Mouse (Mus musculus): ENCODE measurements around the gene Cib4. TPM values are rescaled to one million over a fixed set of nuclear protein-coding genes. Genes with fewer than 3 reads are reported as not detected.

Gene Cib4
- polyA plus RNA-seq, 1 experiment from 2014 or later, result not detected

- H3K9ac ChIP-seq (ENCODE audit: low read length), result no peak overlapping the region
- H3K4me2 ChIP-seq (ENCODE audit: low read depth), result no peak overlapping the region
- WGBS, result 74% methylated on average over 3 of the region's 3 CpGs
- H3K27ac ChIP-seq (ENCODE audit: low read depth, low read length), result no peak overlapping the region
- no peaks in the 10 kb centered on the region for H3K9me3 ChIP-seq (ENCODE audit: control insufficient read depth, low read length)
- H3K27me3 ChIP-seq (ENCODE audit: control insufficient read depth, insufficient read depth, low read length), result peaks cover 21% of the 10 kb centered on the region
- DNase-seq (ENCODE audit: low spot score), result no peak
- no peak for ATAC-seq (ENCODE audit: insufficient read depth, low FRiP score, low TSS enrichment)
- no peaks in the 10 kb centered on the region for H3K36me3 ChIP-seq (ENCODE audit: control insufficient read depth, insufficient read depth, low read length)
- no peak overlapping the region for H3K4me3 ChIP-seq (ENCODE audit: low read depth, low read length)
- H3K4me1 ChIP-seq (ENCODE audit: control insufficient read depth, insufficient read depth, low read length), result peaks cover 5% of the 10 kb centered on the region; the same call in 1 of the 2 replicates
These were observed 43.9 kb upstream of the Cib4 start for GRCm38 (mm10) chr5:30589546-30589945.

- Histone ChIP-seq H3K9ac (ENCODE audit: low read length) (no peak overlapping the region), H3K27me3 (ENCODE audit: control insufficient read depth, insufficient read depth, low read length) (peaks cover 21% of the 10 kb centered on the region), H3K36me3 (ENCODE audit: control insufficient read depth, insufficient read depth, low read length) (no peaks in the 10 kb centered on the region), H3K4me1 (ENCODE audit: control insufficient read depth, insufficient read depth, low read length) (peaks cover 5% of the 10 kb centered on the region; the same call in 1 of the 2 replicates), H3K27ac (ENCODE audit: low read depth, low read length) (no peak overlapping the region), H3K9me3 (ENCODE audit: control insufficient read depth, low read length) (no peaks in the 10 kb centered on the region), H3K4me2 (ENCODE audit: low read depth) (peak overlapping the region; percentile 81), H3K4me3 (ENCODE audit: low read depth, low read length) (peak overlapping the region; percentile 44)
- ATAC-seq (ENCODE audit: insufficient read depth, low FRiP score, low TSS enrichment) (no peak), DNase-seq (ENCODE audit: low spot score) (no peak)
- 39% methylated on average over 4 of the region's 4 CpGs for WGBS
These were observed 43.4 kb upstream of the Cib4 start for GRCm38 (mm10) chr5:30589069-30589468.

GRCm38 (mm10) chr5:30588301-30588968 lies 42.8 kb upstream of the Cib4 start:
- DNase-seq (ENCODE audit: low spot score) (peak; percentile 63), ATAC-seq (ENCODE audit: insufficient read depth, low FRiP score, low TSS enrichment) (peak; percentile 41; the same call in 1 of the 2 replicates)
- WGBS, result under 1% methylated on average over 65 of the region's 70 CpGs
- no peaks in the 10 kb centered on the region for H3K9me3 ChIP-seq (ENCODE audit: control insufficient read depth, low read length)
- H3K4me2 ChIP-seq (ENCODE audit: low read depth), result peak overlapping the region; percentile 81
- H3K27me3 ChIP-seq (ENCODE audit: control insufficient read depth, insufficient read depth, low read length), result peaks cover 21% of the 10 kb centered on the region
- H3K27ac ChIP-seq (ENCODE audit: low read depth, low read length), result no peak overlapping the region
- peak overlapping the region; percentile 44 for H3K4me3 ChIP-seq (ENCODE audit: low read depth, low read length)
- no peaks in the 10 kb centered on the region for H3K36me3 ChIP-seq (ENCODE audit: control insufficient read depth, insufficient read depth, low read length)
- H3K4me1 ChIP-seq (ENCODE audit: control insufficient read depth, insufficient read depth, low read length), result peaks cover 5% of the 10 kb centered on the region; the same call in 1 of the 2 replicates
- peak overlapping the region; percentile 54 for H3K9ac ChIP-seq (ENCODE audit: low read length)

GRCm38 (mm10) chr5:30587681-30588300 lies 42.2 kb upstream of the Cib4 start, which contains the start of gene Kcnk3:
Kcnk3 (plus strand) TSS chr5:30588170.
- WGBS, result 0% methylated on average over 5 of the region's 54 CpGs
- peaks cover 5% of the 10 kb centered on the region; the same call in 1 of the 2 replicates for H3K4me1 ChIP-seq (ENCODE audit: control insufficient read depth, insufficient read depth, low read length)
- peak within 1 kb of the TSS; percentile 44 for H3K4me3 ChIP-seq (ENCODE audit: low read depth, low read length)
- peak within 1 kb of the TSS; percentile 54 for H3K9ac ChIP-seq (ENCODE audit: low read length)
- H3K36me3 ChIP-seq (ENCODE audit: control insufficient read depth, insufficient read depth, low read length), result no peaks in the 10 kb centered on the region
- H3K27ac ChIP-seq (ENCODE audit: low read depth, low read length), result no peak within 1 kb of the TSS
- no peaks in the 10 kb centered on the region for H3K9me3 ChIP-seq (ENCODE audit: control insufficient read depth, low read length)
- ATAC-seq (ENCODE audit: insufficient read depth, low FRiP score, low TSS enrichment) (peak; percentile 50; the same call in 1 of the 2 replicates), DNase-seq (ENCODE audit: low spot score) (peak; percentile 64)
- peaks cover 21% of the 10 kb centered on the region for H3K27me3 ChIP-seq (ENCODE audit: control insufficient read depth, insufficient read depth, low read length)
- H3K4me2 ChIP-seq (ENCODE audit: low read depth), result peak within 1 kb of the TSS; percentile 81

- H3K4me3 ChIP-seq (ENCODE audit: low read depth, low read length), result no peak overlapping the region
- DNase-seq (ENCODE audit: low spot score) (no peak), ATAC-seq (ENCODE audit: insufficient read depth, low FRiP score, low TSS enrichment) (no peak)
- no peak overlapping the region for H3K27ac ChIP-seq (ENCODE audit: low read depth, low read length)
- peaks cover 5% of the 10 kb centered on the region; the same call in 1 of the 2 replicates for H3K4me1 ChIP-seq (ENCODE audit: control insufficient read depth, insufficient read depth, low read length)
- H3K4me2 ChIP-seq (ENCODE audit: low read depth), result no peak overlapping the region
- peaks cover 21% of the 10 kb centered on the region for H3K27me3 ChIP-seq (ENCODE audit: control insufficient read depth, insufficient read depth, low read length)
- 39% methylated on average over 2 of the region's 2 CpGs for WGBS
- H3K9ac ChIP-seq (ENCODE audit: low read length), result no peak overlapping the region
- no peaks in the 10 kb centered on the region for H3K9me3 ChIP-seq (ENCODE audit: control insufficient read depth, low read length)
- no peaks in the 10 kb centered on the region for H3K36me3 ChIP-seq (ENCODE audit: control insufficient read depth, insufficient read depth, low read length)
These were observed 41.5 kb upstream of the Cib4 start for GRCm38 (mm10) chr5:30587101-30587500.

- no peak overlapping the region for H3K27ac ChIP-seq (ENCODE audit: low read depth, low read length)
- H3K9me3 ChIP-seq (ENCODE audit: control insufficient read depth, low read length), result no peaks in the 10 kb centered on the region
- H3K4me1 ChIP-seq (ENCODE audit: control insufficient read depth, insufficient read depth, low read length), result peaks cover 5% of the 10 kb centered on the region; the same call in 1 of the 2 replicates
- no peak for DNase-seq (ENCODE audit: low spot score)
- no peaks in the 10 kb centered on the region for H3K36me3 ChIP-seq (ENCODE audit: control insufficient read depth, insufficient read depth, low read length)
- no peak overlapping the region for H3K4me3 ChIP-seq (ENCODE audit: low read depth, low read length)
- ATAC-seq (ENCODE audit: insufficient read depth, low FRiP score, low TSS enrichment), result no peak
- H3K4me2 ChIP-seq (ENCODE audit: low read depth), result no peak overlapping the region
- WGBS, result 82% methylated on average over 3 of the region's 3 CpGs
- H3K9ac ChIP-seq (ENCODE audit: low read length), result no peak overlapping the region
- peaks cover 21% of the 10 kb centered on the region for H3K27me3 ChIP-seq (ENCODE audit: control insufficient read depth, insufficient read depth, low read length)
These were observed 41.0 kb upstream of the Cib4 start for GRCm38 (mm10) chr5:30586616-30587015.

GRCm38 (mm10) chr5:30582017-30582416 lies 36.4 kb upstream of the Cib4 start:
- no peak for DNase-seq (ENCODE audit: low spot score)
- 89% methylated on average over 5 of the region's 5 CpGs for WGBS
- H3K27me3 ChIP-seq (ENCODE audit: control insufficient read depth, insufficient read depth, low read length), result peaks cover 2% of the 10 kb centered on the region; the same call in 1 of the 2 replicates

GRCm38 (mm10) chr5:30580725-30581124 lies 35.1 kb upstream of the Cib4 start:
- 54% methylated on average over 6 of the region's 6 CpGs for WGBS

More at GRCm38 (mm10) chr5:30582017-30582416, 36.4 kb upstream of the Cib4 start:
- no peak overlapping the region for H3K27ac ChIP-seq (ENCODE audit: low read depth, low read length)
- no peak for ATAC-seq (ENCODE audit: insufficient read depth, low FRiP score, low TSS enrichment)
- no peak overlapping the region for H3K4me3 ChIP-seq (ENCODE audit: low read depth, low read length)
- H3K4me2 ChIP-seq (ENCODE audit: low read depth), result no peak overlapping the region
- H3K4me1 ChIP-seq (ENCODE audit: control insufficient read depth, insufficient read depth, low read length), result no peaks in the 10 kb centered on the region
- H3K36me3 ChIP-seq (ENCODE audit: control insufficient read depth, insufficient read depth, low read length), result no peaks in the 10 kb centered on the region
- H3K9ac ChIP-seq (ENCODE audit: low read length), result no peak overlapping the region
- H3K9me3 ChIP-seq (ENCODE audit: control insufficient read depth, low read length), result no peaks in the 10 kb centered on the region

More at GRCm38 (mm10) chr5:30580725-30581124, 35.1 kb upstream of the Cib4 start:
- no peak overlapping the region for H3K4me2 ChIP-seq (ENCODE audit: low read depth)
- H3K27me3 ChIP-seq (ENCODE audit: control insufficient read depth, insufficient read depth, low read length), result no peaks in the 10 kb centered on the region
- H3K27ac ChIP-seq (ENCODE audit: low read depth, low read length), result no peak overlapping the region
- H3K4me1 ChIP-seq (ENCODE audit: control insufficient read depth, insufficient read depth, low read length), result no peaks in the 10 kb centered on the region
- no peaks in the 10 kb centered on the region for H3K36me3 ChIP-seq (ENCODE audit: control insufficient read depth, insufficient read depth, low read length)
- H3K9ac ChIP-seq (ENCODE audit: low read length), result no peak overlapping the region
- H3K4me3 ChIP-seq (ENCODE audit: low read depth, low read length), result no peak overlapping the region
- H3K9me3 ChIP-seq (ENCODE audit: control insufficient read depth, low read length), result no peaks in the 10 kb centered on the region
- ATAC-seq (ENCODE audit: insufficient read depth, low FRiP score, low TSS enrichment) (no peak), DNase-seq (ENCODE audit: low spot score) (no peak)

Data from neural tube, embryonic 11.5 days (tissue).